Mouse (Mus musculus) brain, embryonic 14.5 days (tissue): ENCODE results near the gene Kmt2a. TPM values are rescaled to one million over a fixed set of nuclear protein-coding genes. Genes with fewer than 3 reads are reported as not detected.
A peak's percentile ranks its signal among the peaks of the same experiment; 100 is the strongest.

Experiments
- DNase-seq: peaks from one replicate; pipeline ENCODE4 v3.0.0-alpha.2; 2011; ENCODE audit warnings: low read depth
- CTCF ChIP-seq: fragments of 200-500 bp; IDR thresholded peaks from 2 replicates; pipeline ENCODE4 v1.5.1; 2012; ENCODE audit warnings: inconsistent platforms, mild to moderate bottlenecking, moderate library complexity, borderline replicate concordance; ENCODE audit not compliant: insufficient read depth, insufficient read length; ENCODE audit errors: extremely low read depth
- POLR2A ChIP-seq: fragments of 200-500 bp; IDR thresholded peaks from 2 replicates; pipeline ENCODE4 v1.6.1; 2012; ENCODE audit warnings: mild to moderate bottlenecking, inconsistent platforms, borderline replicate concordance; ENCODE audit not compliant: poor library complexity, insufficient read depth, insufficient read length, severe bottlenecking; ENCODE audit errors: extremely low read depth
- polyA plus RNA-seq: library from polyadenylated mRNA; depleted of rRNA; stranded (reverse); fragments of >200 nt; gene quantifications from 2 replicates; pipeline ENCODE4 v1.2.3, GENCODE M21; 2012

Kmt2a gene
- polyA plus RNA-seq, 1 experiment: 41.4 TPM

GRCm38 (mm10) chr9:44900402-44900801 lies 19.3 kb upstream of the Kmt2a start:
- DNase-seq: no peak
- TF ChIP-seq POLR2A (no peak), CTCF (peak; percentile 32; the same call in 1 of the 2 replicates)

- DNase-seq: no peak
- no peak for TF ChIP-seq CTCF
- no peak for TF ChIP-seq POLR2A
Measured at GRCm38 (mm10) chr9:44899716-44900115, 18.6 kb upstream of the Kmt2a start.

- DNase-seq: no peak
- TF ChIP-seq POLR2A (no peak), CTCF (no peak)
Measured at GRCm38 (mm10) chr9:44897024-44897423, 15.9 kb upstream of the Kmt2a start.

DNA sequence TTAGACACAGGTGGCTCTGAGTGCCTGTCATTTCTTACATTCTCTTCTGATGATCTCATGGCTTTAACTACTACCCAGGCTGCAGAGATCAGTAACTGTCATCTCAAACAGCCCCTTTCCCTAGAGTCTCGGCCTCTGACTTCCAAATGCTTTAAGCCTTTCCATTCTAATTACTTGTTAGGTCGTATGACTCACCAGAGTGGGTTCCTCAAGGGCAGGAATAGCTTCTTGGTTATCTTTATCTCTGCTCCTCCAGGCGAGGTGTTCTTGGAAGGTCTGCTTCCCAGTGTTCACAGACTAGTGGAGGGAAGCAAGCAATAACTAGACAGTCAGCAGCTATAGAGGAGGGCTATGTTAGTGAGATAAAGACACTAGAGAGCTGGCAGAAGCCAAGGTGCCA lies 11.6 kb upstream of the Kmt2a start:
- no peak for DNase-seq
- TF ChIP-seq CTCF: no peak
- TF ChIP-seq POLR2A: no peak

- no peak for DNase-seq
- TF ChIP-seq CTCF (no peak), POLR2A (no peak)
Measured at GRCm38 (mm10) chr9:44891210-44891609, 10.1 kb upstream of the Kmt2a start.

- TF ChIP-seq CTCF (no peak), POLR2A (no peak)
- DNase-seq: no peak
Measured at GRCm38 (mm10) chr9:44890122-44890521, 9.0 kb upstream of the Kmt2a start.

DNA sequence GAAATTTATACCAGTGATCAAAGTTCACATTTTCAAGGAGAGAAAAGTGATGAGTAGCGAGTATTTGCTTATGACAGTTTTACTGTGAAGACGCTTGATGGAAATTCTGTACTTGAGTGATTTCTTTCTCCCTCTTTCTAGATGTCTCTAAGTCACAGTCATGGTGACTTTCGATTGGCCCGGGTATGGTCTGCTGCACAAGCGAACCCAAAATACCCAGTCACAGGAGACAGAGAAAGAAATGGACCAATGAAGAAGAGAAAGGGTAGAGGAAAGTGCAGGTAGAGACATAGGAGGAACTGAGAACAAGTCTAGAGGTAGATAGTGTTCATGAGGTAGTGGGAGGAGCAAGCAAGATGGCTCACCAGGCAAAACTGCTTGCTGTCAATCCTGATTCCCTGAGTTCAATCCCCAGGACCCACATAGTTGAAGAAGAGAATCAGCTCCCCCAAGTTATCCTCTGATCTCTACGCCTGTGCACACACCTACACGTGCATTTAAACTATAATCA lies 7.1 kb upstream of the Kmt2a start:
- TF ChIP-seq CTCF: no peak
- no peak for TF ChIP-seq POLR2A
- no peak for DNase-seq

DNA sequence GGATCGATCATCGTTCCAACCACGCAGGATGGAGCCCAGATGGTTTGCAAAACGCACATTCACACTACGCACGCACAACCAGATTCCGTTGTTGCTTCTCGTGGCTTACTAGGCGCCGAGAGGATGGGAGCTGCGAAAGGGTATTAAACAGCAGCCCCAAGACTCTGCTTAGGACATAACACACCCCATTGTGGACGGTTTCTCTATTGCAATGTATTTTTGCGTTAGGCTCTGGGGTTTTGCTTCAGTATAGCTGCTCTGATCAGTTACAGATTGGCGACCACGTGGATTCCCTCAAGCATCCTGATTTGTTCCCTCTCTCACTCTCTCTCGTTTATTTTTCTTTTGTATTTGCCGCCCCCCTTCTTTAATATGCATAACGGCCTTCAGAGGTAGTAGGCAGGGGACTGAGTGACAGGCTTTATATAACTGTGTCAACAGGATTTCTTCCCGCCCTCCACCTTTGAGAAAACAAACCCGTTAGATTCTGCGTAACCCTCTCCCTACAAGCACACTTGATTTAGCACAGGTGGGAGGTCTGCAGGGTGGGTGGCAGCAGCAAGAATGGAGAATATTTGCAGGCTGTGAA lies 2.0 kb upstream of the Kmt2a start:
- DNase-seq: peak; percentile 89

GRCm38 (mm10) chr9:44882436-44882980 lies 1.4 kb upstream of the Kmt2a start:
- peak; percentile 77 for DNase-seq

More for the DNA sequence above, 2.0 kb upstream of the Kmt2a start:
- no peak for TF ChIP-seq POLR2A
- TF ChIP-seq CTCF: no peak

GRCm38 (mm10) chr9:44881941-44882435 lies 892 bp upstream of the Kmt2a start:
- TF ChIP-seq POLR2A (no peak), CTCF (no peak)
- peak; percentile 97 for DNase-seq

More at GRCm38 (mm10) chr9:44882436-44882980, 1.4 kb upstream of the Kmt2a start:
- TF ChIP-seq POLR2A: 0 out of 2 replicates have a peak, but pooled peaks have one; percentile 10
- TF ChIP-seq CTCF: peak; percentile 30; the same call in 1 of the 2 replicates

DNA sequence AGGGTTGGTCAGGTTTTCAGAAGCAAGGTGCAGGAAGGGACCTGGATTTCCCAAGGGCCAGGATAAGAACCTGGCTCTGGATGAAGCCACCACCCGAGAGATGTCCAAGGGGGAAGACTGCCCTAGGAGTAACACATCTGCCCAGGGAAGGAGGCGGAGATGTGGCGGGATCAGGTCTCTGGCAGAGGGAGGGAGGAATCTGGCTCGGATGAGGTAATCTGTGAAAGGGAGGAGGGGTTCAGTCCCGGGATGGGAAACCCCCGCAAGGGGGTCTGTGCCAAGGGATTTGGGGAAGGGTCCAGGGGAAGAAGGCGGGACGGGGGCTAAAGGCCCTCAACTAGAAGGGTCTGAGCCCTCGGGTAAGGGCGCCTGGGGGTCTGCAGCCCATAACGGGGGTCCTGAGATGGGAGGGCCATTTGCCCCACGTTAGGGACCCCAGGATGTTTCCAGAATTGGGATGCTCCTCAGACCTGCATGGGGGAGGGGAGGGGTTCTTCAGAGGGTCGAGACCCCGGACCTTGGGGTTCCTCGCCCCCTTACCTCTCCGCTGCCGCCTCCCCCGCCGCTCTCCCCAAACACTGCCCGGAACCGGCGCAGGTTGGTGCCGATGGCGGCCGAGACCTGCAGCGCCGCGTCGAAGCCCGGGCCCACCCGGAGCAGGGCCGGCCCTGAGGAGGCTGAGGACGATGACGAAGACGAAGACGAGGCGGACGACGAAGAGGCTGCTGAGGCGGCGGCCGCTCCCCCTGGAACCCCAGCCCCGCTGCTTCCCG lies 601 bp downstream of the Kmt2a start:
- no peak for TF ChIP-seq CTCF
- TF ChIP-seq POLR2A: no peak
- peak; percentile 49 for DNase-seq
